Mouse (Mus musculus): ENCODE measurements around the gene Exoc3l.

DNA sequence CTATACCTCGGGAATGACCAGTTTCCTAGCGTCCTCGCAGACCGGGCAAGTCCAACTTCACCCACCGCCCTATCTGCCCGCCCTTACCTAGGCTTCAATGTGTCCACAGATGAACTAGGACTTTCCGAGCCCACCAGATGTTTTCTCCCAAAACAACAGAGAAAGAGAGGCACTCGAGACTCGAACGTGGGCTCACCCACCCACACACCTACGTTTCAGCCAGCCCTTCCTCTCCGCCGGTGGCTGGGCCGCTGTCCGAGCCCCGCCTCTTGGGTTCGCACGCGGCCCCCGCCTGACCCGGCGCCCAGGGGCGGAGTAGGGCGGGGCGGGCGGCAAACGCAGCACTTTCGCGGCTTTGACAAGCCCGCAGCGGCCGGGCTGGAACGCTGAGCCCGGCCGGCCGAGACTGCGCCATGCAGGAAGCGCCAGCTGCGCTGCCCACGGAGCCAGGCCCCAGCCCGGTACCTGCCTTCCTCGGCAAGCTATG is 26.4 kb downstream of the Exoc3l start, which contains the start of gene Hsf4:
- TF ChIP-seq POLR2A (IDR thresholded peaks at IDR 0.05; ENCODE audit: insufficient read depth, low read depth, low read length) (no peak; the same call in 1 of the 2 replicates), CTCF (IDR thresholded peaks at IDR 0.05; ENCODE audit: insufficient read depth, low read depth, low read length) (no peak)
